Mouse (Mus musculus): Measurements from ENCODE around the gene Zar1l. TPM values are rescaled to one million over a fixed set of nuclear protein-coding genes. Genes with fewer than 3 reads are reported as not detected.

Gene Zar1l
- polyA plus RNA-seq, 1 experiment, result not detected

DNA sequence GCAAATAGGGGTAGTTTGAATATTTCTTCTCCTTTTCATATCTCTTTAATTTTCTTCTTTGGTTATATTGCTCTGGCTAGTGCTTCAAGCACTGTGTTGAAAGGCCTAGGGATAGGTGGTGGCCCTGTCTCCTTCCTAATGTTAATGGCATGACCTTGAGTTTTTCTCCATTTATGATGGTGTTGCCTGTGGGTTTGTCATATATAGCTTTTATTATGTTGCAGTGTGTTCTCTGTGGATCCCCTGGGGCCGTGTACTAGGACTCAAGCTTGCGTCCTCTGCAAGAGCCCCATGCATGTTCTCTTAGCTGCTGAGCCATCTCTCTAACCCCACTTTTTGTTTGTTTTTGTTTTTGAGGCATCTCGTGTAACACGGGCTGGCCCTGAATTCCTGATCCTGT, 40.6 kb downstream of the Zar1l start:
- TF ChIP-seq POLR2A (IDR thresholded peaks at IDR 0.05; ENCODE audit: borderline replicate concordance, insufficient read depth, low read length) (no peak), CTCF (IDR thresholded peaks at IDR 0.05; ENCODE audit: borderline replicate concordance, insufficient read depth, low read depth, low read length) (no peak)
- WGBS, result 78% methylated on average over 4 of the region's 4 CpGs

DNA sequence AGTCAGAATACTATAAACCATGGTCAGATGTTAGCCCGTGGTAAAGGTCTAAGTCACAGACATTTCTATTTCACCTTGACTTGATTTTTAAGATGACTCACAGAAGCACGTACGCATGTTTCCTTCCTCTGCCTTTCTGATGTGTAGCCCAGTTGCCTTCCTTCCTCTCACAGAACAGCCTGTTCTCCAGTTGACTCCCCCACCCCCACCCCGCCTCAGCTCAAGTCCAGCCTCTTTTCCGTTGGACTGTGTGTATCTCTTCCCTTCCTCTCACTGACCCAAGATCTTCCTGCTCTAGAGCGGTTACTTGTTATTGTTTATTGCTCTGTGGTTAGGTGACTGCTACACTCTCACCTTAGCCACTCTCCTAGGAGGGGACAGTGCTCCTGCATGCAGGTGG, 49.5 kb downstream of the Zar1l start:
- WGBS, result 83% methylated on average over 6 of the region's 6 CpGs
- Histone ChIP-seq H3K27ac (ENCODE audit: insufficient read depth, low read length) (no peak overlapping the region), H3K4me1 (ENCODE audit: control insufficient read depth, insufficient read depth, low read length) (peaks cover 8% of the 10 kb centered on the region; the same call in 1 of the 2 replicates), H3K27me3 (ENCODE audit: control insufficient read depth, insufficient read depth, low read length) (no peaks in the 10 kb centered on the region), H3K4me3 (replicated peaks; ENCODE audit: insufficient read depth, low read depth, low read length) (no peak overlapping the region)
- no peak for TF ChIP-seq CTCF (IDR thresholded peaks at IDR 0.05; ENCODE audit: borderline replicate concordance, insufficient read depth, low read depth, low read length)
- TF ChIP-seq POLR2A (IDR thresholded peaks at IDR 0.05; ENCODE audit: borderline replicate concordance, insufficient read depth, low read length), result no peak
- no peak for DNase-seq

More for the DNA sequence above, 40.6 kb downstream of the Zar1l start:
- H3K27ac ChIP-seq (ENCODE audit: insufficient read depth, low read length), result no peak overlapping the region
- no peaks in the 10 kb centered on the region for H3K4me1 ChIP-seq (ENCODE audit: control insufficient read depth, insufficient read depth, low read length)
- no peaks in the 10 kb centered on the region for H3K27me3 ChIP-seq (ENCODE audit: control insufficient read depth, insufficient read depth, low read length)
- no peak for DNase-seq
- no peak overlapping the region for H3K4me3 ChIP-seq (replicated peaks; ENCODE audit: insufficient read depth, low read depth, low read length)

GRCm38 (mm10) chr5:150466132-150466531, 51.8 kb downstream of the Zar1l start:
- WGBS, result 38% methylated on average over 12 of the region's 12 CpGs
- Histone ChIP-seq H3K4me3 (replicated peaks; ENCODE audit: insufficient read depth, low read depth, low read length) (no peak overlapping the region), H3K4me1 (ENCODE audit: control insufficient read depth, insufficient read depth, low read length) (peaks cover 8% of the 10 kb centered on the region; the same call in 1 of the 2 replicates), H3K27ac (ENCODE audit: insufficient read depth, low read length) (no peak overlapping the region), H3K27me3 (ENCODE audit: control insufficient read depth, insufficient read depth, low read length) (no peaks in the 10 kb centered on the region)
- no peak for TF ChIP-seq POLR2A (IDR thresholded peaks at IDR 0.05; ENCODE audit: borderline replicate concordance, insufficient read depth, low read length)
- no peak for TF ChIP-seq CTCF (IDR thresholded peaks at IDR 0.05; ENCODE audit: borderline replicate concordance, insufficient read depth, low read depth, low read length)
- DNase-seq, result peak; percentile 77 to 90

DNA sequence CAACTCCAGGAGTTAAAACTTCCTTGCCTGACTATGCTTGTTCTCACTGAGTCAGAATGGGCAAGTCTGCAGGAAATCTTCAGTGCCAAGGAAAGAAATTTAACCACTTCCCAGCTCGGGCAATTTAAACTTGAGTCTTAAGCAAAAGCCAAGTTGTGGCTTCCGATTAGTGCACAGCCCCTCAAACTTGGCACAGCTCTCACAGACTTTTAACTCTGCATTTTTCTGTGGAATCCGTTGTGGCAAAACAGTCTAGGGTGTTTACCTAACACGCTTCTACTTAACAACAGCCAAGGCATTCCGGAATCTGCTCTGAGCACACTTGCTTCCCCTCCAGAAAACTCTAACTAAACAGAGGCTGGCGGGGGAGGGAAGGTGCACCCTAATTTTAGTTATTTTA, 52.7 kb downstream of the Zar1l start:
- Histone ChIP-seq H3K4me1 (ENCODE audit: control insufficient read depth, insufficient read depth, low read length) (peaks cover 8% of the 10 kb centered on the region; the same call in 1 of the 2 replicates), H3K4me3 (replicated peaks; ENCODE audit: insufficient read depth, low read depth, low read length) (no peak overlapping the region), H3K27ac (ENCODE audit: insufficient read depth, low read length) (0 out of 2 replicates have a peak overlapping the region, but pooled peaks have one; percentile 21), H3K27me3 (ENCODE audit: control insufficient read depth, insufficient read depth, low read length) (no peaks in the 10 kb centered on the region)
- 53% methylated on average over 6 of the region's 6 CpGs for WGBS
- TF ChIP-seq CTCF (IDR thresholded peaks at IDR 0.05; ENCODE audit: borderline replicate concordance, insufficient read depth, low read depth, low read length), result no peak
- TF ChIP-seq POLR2A (IDR thresholded peaks at IDR 0.05; ENCODE audit: borderline replicate concordance, insufficient read depth, low read length), result no peak
- no peak for DNase-seq

DNA sequence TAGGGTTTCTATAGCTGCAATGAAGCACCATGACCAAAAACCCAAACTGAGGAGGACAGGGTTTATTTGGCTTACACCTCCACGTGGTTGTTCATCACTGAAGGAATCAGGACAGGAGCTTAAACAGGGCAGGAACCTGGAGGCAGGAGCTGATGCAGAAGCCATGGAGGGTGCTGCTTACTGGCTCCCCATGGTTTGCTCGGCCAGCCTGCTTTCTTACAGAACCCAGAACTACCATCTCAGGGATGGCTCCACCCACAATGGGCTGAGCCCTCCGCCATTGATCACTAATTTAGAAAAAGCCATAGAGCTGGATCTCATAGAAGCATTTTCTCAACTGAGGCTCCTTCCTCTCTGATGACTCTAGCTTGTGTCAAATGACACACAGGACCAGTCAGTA, 53.2 kb downstream of the Zar1l start:
- TF ChIP-seq CTCF (IDR thresholded peaks at IDR 0.05; ENCODE audit: borderline replicate concordance, insufficient read depth, low read depth, low read length), result no peak
- no peak for TF ChIP-seq POLR2A (IDR thresholded peaks at IDR 0.05; ENCODE audit: borderline replicate concordance, insufficient read depth, low read length)
- Histone ChIP-seq H3K27ac (ENCODE audit: insufficient read depth, low read length) (no peak overlapping the region), H3K4me1 (ENCODE audit: control insufficient read depth, insufficient read depth, low read length) (peaks cover 8% of the 10 kb centered on the region; the same call in 1 of the 2 replicates), H3K4me3 (replicated peaks; ENCODE audit: insufficient read depth, low read depth, low read length) (no peak overlapping the region), H3K27me3 (ENCODE audit: control insufficient read depth, insufficient read depth, low read length) (no peaks in the 10 kb centered on the region)
- no peak for DNase-seq
- 67% methylated on average over 3 of the region's 3 CpGs for WGBS

GRCm38 (mm10) chr5:150459801-150460200, 58.2 kb downstream of the Zar1l start:
- H3K4me3 ChIP-seq (replicated peaks; ENCODE audit: insufficient read depth, low read depth, low read length), result no peak overlapping the region
- WGBS, result 74% methylated on average over 4 of the region's 4 CpGs
- no peaks in the 10 kb centered on the region for H3K4me1 ChIP-seq (ENCODE audit: control insufficient read depth, insufficient read depth, low read length)
- TF ChIP-seq CTCF (IDR thresholded peaks at IDR 0.05; ENCODE audit: borderline replicate concordance, insufficient read depth, low read depth, low read length), result peak; percentile 52; the same call in 1 of the 2 replicates
- TF ChIP-seq POLR2A (IDR thresholded peaks at IDR 0.05; ENCODE audit: borderline replicate concordance, insufficient read depth, low read length), result no peak
- no peaks in the 10 kb centered on the region for H3K27me3 ChIP-seq (ENCODE audit: control insufficient read depth, insufficient read depth, low read length)
- H3K27ac ChIP-seq (ENCODE audit: insufficient read depth, low read length), result no peak overlapping the region
- no peak for DNase-seq

- no peak for DNase-seq
- WGBS, result 56% methylated on average over 17 of the region's 17 CpGs
- TF ChIP-seq POLR2A (IDR thresholded peaks at IDR 0.05; ENCODE audit: borderline replicate concordance, insufficient read depth, low read length) (no peak), CTCF (IDR thresholded peaks at IDR 0.05; ENCODE audit: borderline replicate concordance, insufficient read depth, low read depth, low read length) (no peak)
- H3K27ac ChIP-seq (ENCODE audit: insufficient read depth, low read length), result peak overlapping the region; percentile 74; the same call in 1 of the 2 replicates
- no peaks in the 10 kb centered on the region for H3K27me3 ChIP-seq (ENCODE audit: control insufficient read depth, insufficient read depth, low read length)
- no peaks in the 10 kb centered on the region for H3K4me1 ChIP-seq (ENCODE audit: control insufficient read depth, insufficient read depth, low read length)
- no peak overlapping the region for H3K4me3 ChIP-seq (replicated peaks; ENCODE audit: insufficient read depth, low read depth, low read length)
These were observed 59.8 kb downstream of the Zar1l start for GRCm38 (mm10) chr5:150457904-150458739.

Measured in cerebellum, adult 2 months (tissue).